Mouse (Mus musculus): ENCODE results near the gene Gdf11. TPM values are rescaled to one million over a fixed set of nuclear protein-coding genes. Genes with fewer than 3 reads are reported as not detected.

Gdf11 gene
- polyA plus RNA-seq, 1 experiment from 2014 or later, result 9.0 TPM

- no peaks in the 10 kb centered on the region for H3K36me3 ChIP-seq
- WGBS, result 60% methylated on average over 7 of the region's 7 CpGs
- H3K27ac ChIP-seq (replicated peaks), result no peak overlapping the region
- no peak overlapping the region for H3K4me3 ChIP-seq (replicated peaks)
- H3K9ac ChIP-seq (replicated peaks), result no peak overlapping the region
- no peak for ATAC-seq (ENCODE audit: low FRiP score)
- H3K4me1 ChIP-seq, result peaks cover 19% of the 10 kb centered on the region
- H3K27me3 ChIP-seq (replicated peaks), result peaks cover 41% of the 10 kb centered on the region
- H3K9me3 ChIP-seq (replicated peaks), result no peaks in the 10 kb centered on the region
- no peak overlapping the region for H3K4me2 ChIP-seq
Observed at GRCm38 (mm10) chr10:128929638-128930378, 38.3 kb upstream of the Gdf11 start.

DNA sequence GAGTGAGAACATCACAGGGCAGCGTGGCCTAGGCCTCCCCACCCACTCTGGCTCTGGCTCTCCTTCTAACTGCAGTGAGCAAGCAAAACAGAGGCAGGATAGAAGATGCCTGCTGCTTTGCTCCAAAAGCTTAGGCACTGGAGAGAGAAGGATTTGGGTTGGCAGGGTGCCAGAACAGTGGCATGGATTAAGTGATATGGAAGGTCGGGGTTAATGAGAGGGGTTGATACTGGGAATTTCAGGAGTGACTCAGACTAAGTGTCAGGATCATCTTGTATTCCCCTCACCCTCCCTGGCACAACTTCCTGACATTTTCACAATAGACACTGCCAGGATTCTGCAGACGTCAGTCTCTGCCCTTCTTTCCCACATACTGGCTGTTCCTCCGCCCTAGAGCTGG is 36.8 kb upstream of the Gdf11 start:
- Histone ChIP-seq H3K9ac (replicated peaks) (no peak overlapping the region), H3K4me1 (peaks cover 14% of the 10 kb centered on the region), H3K9me3 (replicated peaks) (no peaks in the 10 kb centered on the region), H3K36me3 (no peaks in the 10 kb centered on the region), H3K27me3 (replicated peaks) (peaks cover 32% of the 10 kb centered on the region), H3K4me2 (no peak overlapping the region), H3K4me3 (replicated peaks) (no peak overlapping the region), H3K27ac (replicated peaks) (peak overlapping the region; percentile 30; the same call in 1 of the 2 replicates)
- ATAC-seq (ENCODE audit: low FRiP score), result no peak
- whole genome bisulfite sequencing, result 30% methylated on average over 4 of the region's 4 CpGs

- Histone ChIP-seq H3K4me3 (replicated peaks) (peak within 1 kb of the TSS; percentile 98), H3K4me1 (peaks cover 46% of the 10 kb centered on the region), H3K9ac (replicated peaks) (peak within 1 kb of the TSS; percentile 96), H3K27me3 (replicated peaks) (peaks cover 3% of the 10 kb centered on the region; the same call in 1 of the 2 replicates), H3K9me3 (replicated peaks) (no peaks in the 10 kb centered on the region), H3K4me2 (peak within 1 kb of the TSS; percentile 78), H3K27ac (replicated peaks) (peak within 1 kb of the TSS; percentile 97), H3K36me3 (no peaks in the 10 kb centered on the region)
- WGBS, result 59% methylated on average over 9 of the region's 9 CpGs
- no peak for ATAC-seq (ENCODE audit: low FRiP score)
Observed at GRCm38 (mm10) chr10:128923935-128924334, 32.4 kb upstream of the Gdf11 start, which contains the start of gene Bloc1s1. Gene Bloc1s1, minus strand, starts transcription at chr10:128924035.

DNA sequence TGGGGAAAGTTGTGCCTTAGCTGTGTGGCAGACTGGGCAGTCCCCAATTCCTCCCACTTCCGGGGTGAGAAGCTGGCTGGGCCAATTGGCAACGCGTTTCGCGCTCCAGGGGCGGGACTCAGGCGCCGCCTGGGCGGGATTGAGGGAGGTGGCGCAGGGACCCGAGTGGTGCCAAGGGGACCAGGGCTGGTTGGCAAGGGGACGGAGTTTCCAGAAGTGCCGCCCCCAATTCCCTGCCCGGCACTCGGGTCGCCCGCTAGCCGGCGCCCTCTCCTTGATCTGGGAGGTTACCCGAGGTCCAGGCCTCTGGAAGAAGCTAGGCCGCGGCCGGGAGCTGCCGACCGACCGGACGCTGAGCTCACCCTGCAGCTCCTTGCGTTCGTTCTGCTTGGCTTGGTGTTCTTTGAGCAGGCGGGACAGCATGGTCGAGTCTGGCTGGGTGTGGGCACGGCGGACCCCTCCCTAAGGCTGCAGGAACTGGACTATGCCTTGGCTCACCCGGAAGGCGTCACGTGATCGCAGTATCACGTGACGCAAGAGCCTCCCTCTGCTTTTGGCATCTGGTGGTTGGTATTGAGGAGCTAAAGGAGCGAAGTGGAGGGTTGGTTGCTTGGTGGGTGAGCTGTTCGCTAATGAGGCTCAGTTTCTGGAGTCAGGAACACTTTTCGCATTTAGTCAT is 31.6 kb upstream of the Gdf11 start:
- Histone ChIP-seq H3K4me3 (replicated peaks) (peak overlapping the region; percentile 98), H3K4me2 (peak overlapping the region; percentile 78), H3K9me3 (replicated peaks) (no peaks in the 10 kb centered on the region), H3K4me1 (peaks cover 54% of the 10 kb centered on the region), H3K27ac (replicated peaks) (peak overlapping the region; percentile 97), H3K36me3 (no peaks in the 10 kb centered on the region), H3K27me3 (replicated peaks) (peaks cover 3% of the 10 kb centered on the region; the same call in 1 of the 2 replicates), H3K9ac (replicated peaks) (peak overlapping the region; percentile 96)
- WGBS, result under 1% methylated on average over 39 of the region's 42 CpGs
- ATAC-seq (ENCODE audit: low FRiP score), result peak; percentile 93

DNA sequence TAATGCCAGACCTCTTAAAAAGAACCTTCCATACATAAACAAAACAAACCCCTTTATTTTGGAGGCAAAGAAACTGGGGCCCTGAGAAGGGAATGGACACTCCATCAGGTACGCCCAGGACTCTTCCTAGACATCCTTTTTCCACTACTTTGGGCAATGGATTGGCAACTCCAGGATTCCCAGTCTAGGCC is 31.2 kb upstream of the Gdf11 start, which contains the start of gene Rdh5:
Rdh5 (minus strand) TSS at position 67 of the 191 bp plus-strand sequence.
- peaks cover 56% of the 10 kb centered on the region for H3K4me1 ChIP-seq
- H3K9me3 ChIP-seq (replicated peaks), result no peaks in the 10 kb centered on the region
- H3K4me3 ChIP-seq (replicated peaks), result peak within 1 kb of the TSS; percentile 98
- peak within 1 kb of the TSS; percentile 97 for H3K27ac ChIP-seq (replicated peaks)
- no peak for ATAC-seq (ENCODE audit: low FRiP score)
- H3K27me3 ChIP-seq (replicated peaks), result 0 out of 2 replicates have a peak, but pooled peaks cover under 1% of the 10 kb centered on the region
- peak within 1 kb of the TSS; percentile 96 for H3K9ac ChIP-seq (replicated peaks)
- H3K36me3 ChIP-seq, result no peaks in the 10 kb centered on the region
- WGBS, result 22% methylated on average over 1 of the region's 1 CpGs
- H3K4me2 ChIP-seq, result peak within 1 kb of the TSS; percentile 78

GRCm38 (mm10) chr10:128921883-128922821 is 30.6 kb upstream of the Gdf11 start:
- Histone ChIP-seq H3K4me2 (peak overlapping the region; percentile 78), H3K4me3 (replicated peaks) (peak overlapping the region; percentile 98), H3K27ac (replicated peaks) (peak overlapping the region; percentile 97), H3K36me3 (no peaks in the 10 kb centered on the region), H3K4me1 (peaks cover 57% of the 10 kb centered on the region), H3K9me3 (replicated peaks) (no peaks in the 10 kb centered on the region), H3K27me3 (replicated peaks) (no peaks in the 10 kb centered on the region), H3K9ac (replicated peaks) (peak overlapping the region; percentile 96)
- no peak for ATAC-seq (ENCODE audit: low FRiP score)
- 74% methylated on average over 16 of the region's 16 CpGs for WGBS

- ATAC-seq (ENCODE audit: low FRiP score), result no peak
- Histone ChIP-seq H3K4me1 (peaks cover 57% of the 10 kb centered on the region), H3K36me3 (peaks cover 6% of the 10 kb centered on the region; the same call in 1 of the 2 replicates), H3K4me3 (replicated peaks) (no peak overlapping the region), H3K27ac (replicated peaks) (no peak overlapping the region), H3K9me3 (replicated peaks) (no peaks in the 10 kb centered on the region), H3K27me3 (replicated peaks) (no peaks in the 10 kb centered on the region), H3K4me2 (no peak overlapping the region), H3K9ac (replicated peaks) (no peak overlapping the region)
- 79% methylated on average over 1 of the region's 1 CpGs for WGBS
Observed at GRCm38 (mm10) chr10:128921251-128921650, 29.7 kb upstream of the Gdf11 start.

- no peak overlapping the region for H3K9ac ChIP-seq (replicated peaks)
- peaks cover 57% of the 10 kb centered on the region for H3K4me1 ChIP-seq
- H3K27ac ChIP-seq (replicated peaks), result peak overlapping the region; percentile 70
Observed at GRCm38 (mm10) chr10:128920736-128921161, 29.2 kb upstream of the Gdf11 start.

GRCm38 (mm10) chr10:128919966-128920365 is 28.4 kb upstream of the Gdf11 start:
- Histone ChIP-seq H3K36me3 (peaks cover 6% of the 10 kb centered on the region; the same call in 1 of the 2 replicates), H3K27me3 (replicated peaks) (no peaks in the 10 kb centered on the region), H3K4me1 (peaks cover 57% of the 10 kb centered on the region), H3K9me3 (replicated peaks) (no peaks in the 10 kb centered on the region), H3K4me3 (replicated peaks) (no peak overlapping the region), H3K4me2 (no peak overlapping the region), H3K27ac (replicated peaks) (peak overlapping the region; percentile 70), H3K9ac (replicated peaks) (no peak overlapping the region)
- no peak for ATAC-seq (ENCODE audit: low FRiP score)
- WGBS, result 86% methylated on average over 7 of the region's 7 CpGs

More at GRCm38 (mm10) chr10:128920736-128921161, 29.2 kb upstream of the Gdf11 start:
- ATAC-seq (ENCODE audit: low FRiP score), result no peak
- Histone ChIP-seq H3K27me3 (replicated peaks) (no peaks in the 10 kb centered on the region), H3K9me3 (replicated peaks) (no peaks in the 10 kb centered on the region), H3K4me2 (no peak overlapping the region), H3K4me3 (replicated peaks) (no peak overlapping the region), H3K36me3 (peaks cover 6% of the 10 kb centered on the region; the same call in 1 of the 2 replicates)
- 78% methylated on average over 3 of the region's 3 CpGs for WGBS

GRCm38 (mm10) chr10:128919203-128919631 is 27.7 kb upstream of the Gdf11 start:
- Histone ChIP-seq H3K9me3 (replicated peaks) (no peaks in the 10 kb centered on the region), H3K27me3 (replicated peaks) (no peaks in the 10 kb centered on the region), H3K36me3 (peaks cover 6% of the 10 kb centered on the region; the same call in 1 of the 2 replicates), H3K9ac (replicated peaks) (no peak overlapping the region; the same call in 1 of the 2 replicates), H3K4me3 (replicated peaks) (no peak overlapping the region), H3K4me2 (0 out of 2 replicates have a peak overlapping the region, but pooled peaks have one; percentile 11), H3K4me1 (peaks cover 56% of the 10 kb centered on the region), H3K27ac (replicated peaks) (peak overlapping the region; percentile 70)
- ATAC-seq (ENCODE audit: low FRiP score), result peak; percentile 6; the same call in 1 of the 2 replicates
- 14% methylated on average over 6 of the region's 6 CpGs for WGBS

- 70% methylated on average over 7 of the region's 7 CpGs for WGBS
- H3K9me3 ChIP-seq (replicated peaks), result no peaks in the 10 kb centered on the region
- H3K36me3 ChIP-seq, result peaks cover 6% of the 10 kb centered on the region; the same call in 1 of the 2 replicates
- H3K9ac ChIP-seq (replicated peaks), result no peak overlapping the region; the same call in 1 of the 2 replicates
- no peak for ATAC-seq (ENCODE audit: low FRiP score)
- no peaks in the 10 kb centered on the region for H3K27me3 ChIP-seq (replicated peaks)
- peak overlapping the region; percentile 70 for H3K27ac ChIP-seq (replicated peaks)
- H3K4me1 ChIP-seq, result peaks cover 54% of the 10 kb centered on the region
- no peak overlapping the region for H3K4me2 ChIP-seq
- no peak overlapping the region for H3K4me3 ChIP-seq (replicated peaks)
Observed at GRCm38 (mm10) chr10:128918246-128918645, 26.7 kb upstream of the Gdf11 start.
